Mouse (Mus musculus) G1E (cell line): Measurements from ENCODE around the gene Gnb3.
"Not testable (repeated sequence)": the region's sequence is repeated elsewhere in the genome, so short reads cannot be mapped to it uniquely, and the experiment has no call there.

ENCODE experiments used
- CTCF ChIP-seq: IDR thresholded peaks from 2 replicates; pipeline ENCODE4 v1.5.1; 2012; ENCODE audit warnings: low read depth, low read length, inconsistent platforms, mixed read lengths
- GATA1 ChIP-seq: IDR thresholded peaks from 2 replicates; pipeline ENCODE4 v1.6.1; 2012; ENCODE audit warnings: borderline replicate concordance, low read length, inconsistent platforms, mixed read lengths
- POLR2AphosphoS5 ChIP-seq: IDR thresholded peaks from 2 replicates; pipeline ENCODE4 v1.6.1; 2012; ENCODE audit warnings: low read depth, low read length, inconsistent platforms; ENCODE audit not compliant: insufficient replicate concordance
- TAL1 ChIP-seq: conservative IDR thresholded peaks from 2 replicates; pipeline ENCODE4 v1.6.1; 2012; ENCODE audit warnings: low read depth, low read length, inconsistent platforms, mixed read lengths

DNA sequence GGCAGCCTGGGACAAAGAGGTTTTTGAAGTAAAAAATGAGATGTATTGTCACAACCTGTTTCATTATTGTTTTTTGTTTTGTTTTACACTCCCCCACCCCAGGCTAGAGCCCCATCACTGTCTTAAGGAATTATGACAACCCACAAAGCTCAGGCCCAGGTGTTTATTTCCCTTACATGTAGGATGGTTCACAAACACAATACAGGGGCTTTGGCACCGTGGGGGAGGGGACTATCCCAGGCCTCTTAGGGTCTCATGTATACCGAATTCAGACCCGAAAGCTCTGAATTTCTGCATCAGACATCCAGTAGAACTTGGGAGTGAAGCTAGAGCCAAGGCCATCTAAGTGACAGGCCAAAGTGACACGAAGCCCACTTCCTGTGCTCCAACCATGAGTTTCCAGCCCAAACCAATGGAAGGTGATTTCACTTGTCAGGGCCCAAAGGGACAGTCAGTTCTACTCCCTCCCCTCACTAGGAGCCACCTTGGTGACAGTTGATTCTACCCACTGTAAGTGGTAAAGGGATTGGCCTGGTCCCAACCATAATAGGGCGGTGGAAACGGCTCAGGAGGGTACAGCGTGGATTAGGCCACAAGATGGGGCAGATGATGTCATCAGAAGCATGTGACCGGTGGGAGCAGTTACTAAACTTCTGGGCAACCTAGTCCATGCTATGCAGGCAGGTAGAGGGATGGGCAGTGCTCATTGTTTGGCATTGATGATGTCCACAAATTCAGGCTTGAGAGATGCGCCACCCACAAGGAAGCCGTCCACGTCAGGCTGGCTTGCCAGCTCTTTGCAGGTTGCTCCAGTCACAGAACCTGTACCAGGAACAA is 29.3 kb downstream of the Gnb3 start:
- not testable (repeated sequence) for TF ChIP-seq CTCF, TAL1, GATA1, POLR2AphosphoS5
